Mouse (Mus musculus) forelimb bud, embryonic 11.5 days (tissue): ENCODE data around the gene Pyroxd1.

ENCODE experiments used
- DNase-seq: peaks from one replicate; pipeline ENCODE4 v3.0.0-alpha.2; 2012; ENCODE audit warnings: low read depth, low spot score

Pyroxd1 gene

DNA sequence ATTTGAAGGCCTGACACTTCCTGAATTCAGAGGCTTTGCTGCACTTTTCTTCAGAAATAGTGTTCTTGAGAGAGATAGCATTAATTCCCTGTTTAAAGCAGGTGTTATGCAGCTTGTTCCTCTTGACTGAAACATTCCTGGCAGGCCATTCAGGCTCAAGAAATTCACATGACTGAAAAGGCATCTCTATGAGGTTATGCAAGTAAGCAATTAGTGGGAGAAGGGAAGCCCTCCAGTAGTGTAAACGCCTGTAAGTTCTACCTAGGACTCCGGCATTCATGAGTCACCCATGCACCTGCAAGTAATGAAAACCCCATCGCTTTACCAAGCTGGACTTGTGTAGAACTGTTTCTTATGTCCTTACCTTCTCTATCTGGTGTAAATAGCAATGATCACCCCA lies 24.1 kb downstream of the Pyroxd1 start:
- DNase-seq = no peak

DNA sequence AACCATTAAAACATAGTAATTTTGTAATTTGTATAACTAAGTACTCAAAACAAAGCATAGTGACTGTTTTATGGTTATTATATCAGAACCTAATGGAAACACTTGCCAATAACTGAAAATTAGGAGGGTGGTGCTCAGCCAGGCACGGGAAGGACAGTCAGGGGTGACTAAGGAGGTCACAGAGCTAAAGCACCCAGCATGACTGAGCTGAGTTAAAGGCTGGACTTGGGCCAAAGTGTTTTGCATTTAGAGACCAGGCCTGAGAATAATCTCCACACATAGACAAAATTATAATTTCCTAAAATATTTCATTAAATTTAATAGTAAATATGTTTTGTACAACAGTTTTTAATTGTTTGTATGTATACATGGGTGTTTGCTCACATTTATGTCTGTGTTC lies 31.6 kb downstream of the Pyroxd1 start:
- no peak for DNase-seq

DNA sequence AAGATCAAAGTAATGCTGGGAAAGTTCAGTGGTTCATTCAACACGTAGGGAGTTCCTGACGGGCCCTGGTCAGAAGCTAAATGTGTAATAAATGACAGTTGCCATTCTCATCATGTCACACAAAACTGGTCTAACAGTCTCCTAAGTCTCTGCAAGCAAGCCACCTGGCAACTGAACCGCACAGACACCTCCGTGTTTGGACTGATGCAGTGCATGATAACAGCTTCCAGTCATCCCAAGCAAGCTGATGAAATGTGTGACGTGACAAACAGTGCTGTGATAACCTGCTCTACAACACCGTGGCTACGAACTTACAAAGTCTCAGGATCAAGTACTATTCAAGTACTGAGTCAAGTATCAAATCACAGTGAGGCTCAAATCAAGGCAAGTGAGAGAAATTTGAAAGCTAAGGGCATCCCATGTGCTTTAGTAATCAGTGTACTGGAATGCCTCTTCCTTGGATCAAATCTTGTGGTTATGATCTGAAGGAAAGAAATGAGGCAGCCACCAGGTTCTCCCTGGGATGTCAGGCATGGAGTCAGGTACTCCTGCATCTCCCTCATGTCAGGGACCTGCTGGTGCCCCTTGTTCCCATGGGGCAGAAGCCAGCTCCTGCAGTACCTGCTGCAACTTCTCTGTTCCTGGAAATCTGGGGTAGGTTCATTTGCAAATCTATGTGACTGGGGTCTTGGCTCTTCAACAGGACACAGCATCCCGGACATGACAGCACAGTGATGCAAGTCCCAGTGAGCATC lies 33.3 kb downstream of the Pyroxd1 start:
- DNase-seq = no peak

DNA sequence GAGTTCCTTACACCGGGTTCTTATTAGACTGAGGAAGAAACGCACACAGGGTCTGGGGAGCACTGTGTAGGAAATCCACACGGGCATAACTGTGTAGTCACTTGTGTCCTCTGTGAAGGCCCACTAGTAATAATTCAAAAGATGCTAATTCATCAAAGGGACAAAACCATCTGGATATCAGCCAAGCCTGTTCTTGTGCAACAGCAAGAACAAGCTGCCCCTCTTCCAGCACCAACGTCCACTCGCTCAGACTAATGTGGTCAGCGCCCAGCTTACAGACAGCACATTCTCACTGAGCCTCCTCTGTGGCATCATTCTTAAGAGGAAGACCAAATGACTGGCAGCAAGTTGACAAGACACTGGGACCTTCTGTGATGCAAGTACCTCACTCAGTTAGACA lies 34.5 kb downstream of the Pyroxd1 start:
- DNase-seq = no peak

DNA sequence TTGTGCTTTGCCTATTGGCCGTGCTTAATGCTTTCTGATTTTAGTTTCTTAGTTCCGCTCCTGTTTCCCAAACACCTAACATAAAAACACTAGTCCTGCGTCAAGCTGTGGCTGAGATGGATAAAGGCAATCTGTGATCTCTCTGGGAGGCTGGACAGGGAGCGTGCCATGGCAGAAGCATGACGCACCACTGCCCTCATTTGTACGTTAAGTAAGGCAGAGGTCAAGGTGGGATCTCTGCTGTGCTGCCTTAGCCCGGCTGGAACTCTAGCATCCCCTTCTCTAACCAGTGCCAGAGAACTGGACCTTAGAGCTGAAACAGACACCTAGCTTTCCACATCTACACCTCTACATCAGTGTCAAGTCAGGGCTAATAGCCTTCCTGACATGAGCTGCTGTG lies 36.2 kb downstream of the Pyroxd1 start:
- no peak for DNase-seq

DNA sequence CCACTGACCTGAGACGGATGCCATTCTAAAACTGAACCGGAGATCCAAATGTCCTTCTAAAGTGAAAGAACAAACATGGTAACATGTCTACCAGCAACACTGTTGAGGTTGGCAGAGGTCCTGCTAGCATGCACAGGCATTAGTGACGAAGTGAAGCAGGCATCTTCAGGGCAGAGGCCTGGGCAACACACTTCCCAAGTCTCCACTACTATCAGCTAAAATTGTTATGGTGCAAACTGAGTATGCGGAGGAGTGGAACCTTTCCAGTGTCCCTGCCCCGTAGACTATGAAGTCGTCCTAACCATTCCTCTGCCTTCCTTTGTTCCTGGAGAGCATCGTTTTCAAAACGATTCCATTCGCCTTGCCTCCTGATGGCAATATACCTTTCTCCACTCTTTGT lies 39.1 kb downstream of the Pyroxd1 start:
- no peak for DNase-seq

DNA sequence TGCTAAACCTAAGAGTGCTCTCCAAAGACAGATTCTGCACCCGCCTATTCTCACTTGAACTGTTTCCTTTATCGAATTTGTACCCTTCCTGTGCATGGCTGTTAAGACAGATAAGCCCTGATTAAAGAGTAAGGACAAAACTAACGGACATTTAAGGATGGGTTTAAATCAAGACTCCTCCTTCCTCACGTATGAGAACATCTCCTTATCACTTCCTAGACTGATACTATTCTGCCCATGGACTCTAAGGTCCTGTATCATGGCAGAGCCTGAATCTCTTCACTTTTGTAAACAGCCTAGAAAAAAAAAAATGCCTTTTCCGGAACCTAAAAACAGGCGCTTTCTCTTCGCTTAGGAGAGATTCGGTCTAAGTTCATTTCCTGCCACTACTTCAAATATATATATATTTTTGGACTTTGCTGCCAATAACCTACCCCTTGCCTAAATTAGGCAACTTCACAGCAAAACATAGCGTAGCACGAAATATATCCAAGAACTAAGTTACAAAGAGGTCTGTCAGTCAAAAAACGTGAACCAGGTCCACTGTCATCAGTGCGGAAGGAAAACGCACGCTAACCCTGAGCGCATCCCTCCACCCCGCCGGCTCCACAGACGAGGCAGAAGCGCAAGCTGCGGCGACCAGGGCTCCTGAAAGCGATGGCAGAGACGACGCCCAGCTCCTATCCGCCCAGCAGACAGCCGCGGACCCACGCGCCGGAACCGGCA lies 41.0 kb downstream of the Pyroxd1 start:
- DNase-seq = peak; percentile 11

DNA sequence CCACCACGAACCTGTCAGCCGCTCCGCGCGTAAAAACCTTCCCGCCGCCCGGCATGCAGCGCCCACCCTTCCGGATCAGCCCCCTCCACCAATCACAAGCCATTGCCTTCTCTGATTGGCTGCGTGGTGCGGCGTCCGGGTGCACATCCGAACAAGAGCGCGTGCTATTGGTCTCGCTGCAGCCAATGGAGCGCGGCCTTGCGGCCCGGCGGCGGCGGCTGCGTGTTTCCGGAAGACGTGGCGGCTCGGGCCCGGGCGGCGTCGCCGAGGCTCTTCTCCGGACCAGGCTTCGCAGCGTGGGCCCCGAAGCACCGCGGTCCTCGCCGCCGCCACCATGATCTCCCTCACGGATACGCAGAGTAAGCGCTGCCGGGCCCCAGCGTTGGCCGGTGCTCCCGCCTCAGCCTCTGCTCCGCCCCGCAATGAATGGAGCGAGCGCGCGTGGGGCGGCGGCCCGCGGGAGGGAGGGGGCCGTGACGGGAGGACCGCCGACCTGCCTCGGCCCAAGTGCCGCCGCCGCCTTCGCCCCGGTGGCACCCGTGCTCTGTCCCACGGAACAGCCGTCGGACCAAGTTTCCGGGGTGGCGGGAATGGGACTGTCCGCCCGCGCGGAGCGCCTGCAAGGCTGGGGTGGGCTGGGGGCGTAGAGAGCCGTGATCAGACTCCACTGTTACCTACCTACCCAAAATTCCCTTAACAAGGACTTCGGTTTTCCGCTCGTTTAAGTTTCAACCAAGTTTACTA lies 41.7 kb downstream of the Pyroxd1 start, which contains the start of the genes Recql and Golt1b:
TSS of gene Recql (minus strand) at position 77 of the 744 bp plus-strand sequence.
TSS of gene Golt1b (plus strand) at position 211 of the 744 bp plus-strand sequence.
- peak; percentile 96 for DNase-seq

DNA sequence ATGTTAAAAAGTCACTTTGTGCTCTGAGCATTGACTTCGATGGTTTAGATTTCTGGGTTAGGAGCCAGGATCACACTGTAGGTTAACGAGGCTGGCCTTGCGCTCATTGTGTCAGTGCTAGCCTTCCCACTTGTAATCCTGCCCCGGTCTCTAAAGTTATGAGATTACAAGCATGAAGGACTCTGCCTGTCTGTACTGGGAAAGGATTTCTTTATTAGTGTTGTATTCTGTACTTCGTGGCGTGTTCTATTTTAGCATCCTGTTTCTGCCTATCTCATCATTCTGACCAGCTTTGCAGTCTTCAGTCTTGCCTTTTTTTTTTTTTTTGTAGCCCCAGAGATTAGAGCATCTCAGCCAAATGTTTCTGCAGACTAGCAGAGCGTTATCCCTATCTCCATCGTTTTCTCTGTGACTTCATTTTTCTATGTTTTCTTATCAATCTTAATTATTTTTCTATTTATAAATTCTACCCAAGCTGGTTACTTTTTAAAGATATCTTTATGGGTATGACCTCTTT lies 42.4 kb downstream of the Pyroxd1 start:
- peak; percentile 17 for DNase-seq

DNA sequence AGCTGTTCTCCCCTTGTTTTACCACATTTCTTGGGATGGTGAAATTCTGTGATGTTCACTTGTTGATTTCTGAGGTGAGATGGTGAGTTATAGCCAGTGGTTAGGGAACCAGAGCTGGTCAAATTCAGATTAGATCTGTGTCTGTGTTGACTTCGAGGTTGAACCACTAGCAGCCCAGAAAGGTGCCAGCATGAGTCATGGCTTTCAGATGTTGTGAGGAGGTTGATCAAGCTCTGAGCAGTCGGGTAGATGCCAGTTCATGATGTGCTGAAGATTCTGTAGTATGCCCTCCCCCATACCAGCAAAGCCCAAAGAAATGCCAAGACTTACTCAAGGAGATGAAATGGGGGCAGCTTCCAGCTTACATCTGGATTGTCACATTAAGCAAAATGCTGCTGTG lies 43.6 kb downstream of the Pyroxd1 start:
- no peak for DNase-seq

DNA sequence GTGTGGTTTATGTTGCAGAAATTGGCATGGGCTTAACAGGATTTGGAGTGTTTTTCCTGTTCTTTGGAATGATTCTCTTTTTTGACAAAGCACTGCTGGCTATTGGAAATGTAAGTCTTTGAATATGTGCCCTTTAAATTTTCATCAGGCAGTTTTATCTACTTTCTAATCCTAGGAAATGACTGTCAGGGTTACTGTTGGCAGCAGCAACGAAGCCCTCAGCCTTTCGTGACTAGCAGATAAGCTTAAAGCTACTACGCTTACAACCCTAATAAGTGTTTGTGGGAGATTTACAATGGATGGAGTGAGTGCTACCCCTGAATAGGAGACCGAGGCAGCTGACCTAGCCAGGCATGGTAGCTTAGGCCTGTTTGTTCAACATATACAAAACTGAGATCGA lies 46.9 kb downstream of the Pyroxd1 start:
- DNase-seq = no peak

DNA sequence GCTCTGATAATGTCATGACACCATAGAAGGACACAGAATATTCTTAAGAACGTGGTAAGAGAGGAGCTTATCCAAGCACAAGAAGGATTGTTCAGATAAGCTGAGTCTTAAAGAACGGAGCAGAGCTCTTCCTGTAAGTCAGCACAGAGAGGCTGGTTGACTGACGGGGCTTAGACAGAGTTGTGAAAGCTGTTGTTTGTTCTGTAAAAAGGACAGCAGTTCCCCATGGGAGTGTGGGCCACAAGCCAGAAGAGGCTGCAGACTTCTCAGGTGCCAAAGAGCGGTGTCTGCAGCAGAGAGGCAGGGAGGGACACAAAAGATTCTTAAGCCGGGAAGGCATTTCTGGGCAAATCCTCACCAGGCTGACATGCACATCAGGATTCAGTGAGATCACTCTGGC lies 49.2 kb downstream of the Pyroxd1 start:
- DNase-seq = no peak

DNA sequence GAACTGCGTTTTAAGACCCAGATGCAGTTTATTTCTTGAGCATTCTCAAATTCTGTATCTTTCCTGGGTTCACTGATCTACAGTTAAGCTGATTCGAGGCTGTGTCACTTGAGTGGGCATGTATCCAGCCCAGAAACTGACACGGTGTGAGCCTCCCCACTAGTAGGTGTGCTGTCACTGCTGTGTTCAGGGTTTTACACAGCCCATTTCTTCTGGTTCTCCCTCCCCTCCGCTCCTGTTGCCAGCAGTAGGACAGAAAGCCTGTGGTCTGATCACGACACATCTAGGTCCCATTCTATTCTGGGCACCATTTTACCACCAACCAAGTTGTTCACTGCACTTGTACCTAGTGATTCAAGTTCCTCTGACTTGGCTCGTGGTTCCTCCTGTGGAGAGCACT lies 50.3 kb downstream of the Pyroxd1 start:
- DNase-seq = no peak

DNA sequence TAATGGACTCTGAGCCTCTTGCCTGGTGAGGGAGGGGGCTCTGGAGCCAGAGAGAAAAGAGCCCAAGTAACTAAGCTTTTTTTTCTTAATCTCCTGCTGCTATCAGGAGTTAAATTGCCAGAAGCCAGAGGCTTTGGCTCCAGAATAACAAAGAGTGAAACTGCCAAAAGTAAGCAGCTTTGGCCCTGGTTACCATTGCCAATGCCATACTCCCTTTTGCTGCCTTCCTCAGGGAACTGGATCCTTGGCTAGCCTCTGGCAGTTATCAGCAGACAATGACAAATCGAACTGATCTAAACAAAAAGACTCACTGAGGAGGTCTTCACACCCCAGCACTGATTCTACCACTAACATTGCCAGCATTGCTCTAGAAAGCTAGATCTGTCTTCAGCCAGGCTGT lies 65.7 kb downstream of the Pyroxd1 start:
- DNase-seq = no peak
